Mouse (Mus musculus) testis, adult 2 months (tissue): ENCODE data around the gene Ccdc85b. TPM values are rescaled to one million over a fixed set of nuclear protein-coding genes. Genes with fewer than 3 reads are reported as not detected.
"Not testable (repeated sequence)": the region's sequence is repeated elsewhere in the genome, so short reads cannot be mapped to it uniquely, and the experiment has no call there.

ENCODE experiments used
- H3K27ac ChIP-seq: fragments of 200-500 bp; 2 replicates; pipeline ENCODE4 v1.5.1; 2012; ENCODE audit warnings: low read depth, low read length; ENCODE audit not compliant: control insufficient read depth, insufficient read depth
- H3K27me3 ChIP-seq: fragments of 200-500 bp; 2 replicates; pipeline ENCODE4 v1.6.1; 2012; ENCODE audit warnings: mild to moderate bottlenecking, low read length, moderate library complexity; ENCODE audit not compliant: control insufficient read depth, insufficient read depth
- H3K36me3 ChIP-seq: fragments of 200-500 bp; 2 replicates; pipeline ENCODE4 v1.6.1; 2012; ENCODE audit warnings: mild to moderate bottlenecking, low read length; ENCODE audit not compliant: control insufficient read depth, insufficient read depth
- H3K4me1 ChIP-seq: fragments of 200-500 bp; 2 replicates; pipeline ENCODE4 v1.6.1; 2012; ENCODE audit warnings: low read length; ENCODE audit not compliant: control insufficient read depth, insufficient read depth
- H3K4me3 ChIP-seq: fragments of 200-500 bp; 2 replicates; pipeline ENCODE4 v1.5.1; 2012; ENCODE audit warnings: low read depth, mild to moderate bottlenecking, low read length, moderate library complexity, mixed read lengths; ENCODE audit not compliant: control insufficient read depth
- CTCF ChIP-seq: fragments of 200-500 bp; IDR thresholded peaks from 2 replicates; pipeline ENCODE4 v1.5.1; 2012; ENCODE audit warnings: low read depth, mild to moderate bottlenecking, inconsistent platforms, low read length, moderate library complexity; ENCODE audit not compliant: control insufficient read depth, insufficient read depth, insufficient replicate concordance
- POLR2A ChIP-seq: fragments of 200-500 bp; IDR thresholded peaks from 2 replicates; pipeline ENCODE4 v1.6.1; 2012; ENCODE audit warnings: low read depth, mild to moderate bottlenecking, inconsistent platforms, low read length, moderate library complexity; ENCODE audit not compliant: control insufficient read depth
- polyA plus RNA-seq: library from polyadenylated mRNA; depleted of rRNA; stranded (reverse); fragments of >200 nt; gene quantifications from 2 replicates; pipeline ENCODE4 v1.2.3, GENCODE M21; 2012

Gene Ccdc85b
- polyA plus RNA-seq, 1 experiment: 0.65 TPM

DNA sequence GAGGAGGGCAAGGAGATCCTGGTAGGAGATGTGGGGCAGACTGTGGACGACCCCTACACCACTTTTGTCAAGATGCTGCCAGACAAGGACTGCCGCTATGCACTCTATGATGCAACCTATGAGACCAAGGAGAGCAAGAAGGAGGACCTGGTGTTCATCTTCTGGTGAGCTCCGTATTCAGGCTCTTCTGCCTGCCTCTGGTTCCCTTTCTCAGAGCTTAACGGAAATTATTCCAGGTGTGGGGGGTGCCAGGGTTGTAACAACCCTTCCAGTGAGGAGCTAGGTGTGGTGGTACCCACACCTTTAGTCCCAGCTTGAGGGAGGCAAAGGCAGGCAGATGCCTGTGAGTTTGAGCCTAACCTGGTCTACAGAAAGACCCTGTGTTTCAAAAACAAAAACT, 34.9 kb upstream of the Ccdc85b start:
- peaks cover 5% of the 10 kb centered on the region for H3K4me1 ChIP-seq
- H3K27me3 ChIP-seq: no peaks in the 10 kb centered on the region
- H3K27ac ChIP-seq: peak overlapping the region; percentile 28; the same call in 1 of the 2 replicates
- peak overlapping the region; percentile 44 for H3K4me3 ChIP-seq
- TF ChIP-seq POLR2A: no peak
- TF ChIP-seq CTCF: no peak
- H3K36me3 ChIP-seq: no peaks in the 10 kb centered on the region; the same call in none of the 2 replicates

GRCm38 (mm10) chr19:5490898-5491708, 33.4 kb upstream of the Ccdc85b start:
- Histone ChIP-seq H3K27ac (peak overlapping the region; percentile 96), H3K27me3 (no peaks in the 10 kb centered on the region), H3K36me3 (no peaks in the 10 kb centered on the region; the same call in none of the 2 replicates), H3K4me3 (peak overlapping the region; percentile 90), H3K4me1 (peaks cover 7% of the 10 kb centered on the region)
- TF ChIP-seq CTCF: no peak
- peak; percentile 52 for TF ChIP-seq POLR2A

GRCm38 (mm10) chr19:5490313-5490897, 32.7 kb upstream of the Ccdc85b start, which contains the start of gene Cfl1:
Cfl1 (plus strand) TSS chr19:5490455.
- H3K27ac ChIP-seq: peak within 1 kb of the TSS; percentile 96
- H3K36me3 ChIP-seq: no peaks in the 10 kb centered on the region; the same call in none of the 2 replicates
- peak within 1 kb of the TSS; percentile 90 for H3K4me3 ChIP-seq
- H3K27me3 ChIP-seq: no peaks in the 10 kb centered on the region
- peaks cover 7% of the 10 kb centered on the region for H3K4me1 ChIP-seq
- TF ChIP-seq CTCF (no peak), POLR2A (peak; percentile 95)

GRCm38 (mm10) chr19:5489721-5490120, 32.0 kb upstream of the Ccdc85b start:
- not testable (repeated sequence) for H3K36me3 ChIP-seq, H3K4me1 ChIP-seq, H3K27me3 ChIP-seq
- Histone ChIP-seq H3K27ac (peak overlapping the region; percentile 96), H3K4me3 (peak overlapping the region; percentile 67)

- H3K4me1 ChIP-seq: peaks cover 7% of the 10 kb centered on the region
- peak overlapping the region; percentile 94 for H3K27ac ChIP-seq
- H3K4me3 ChIP-seq: peak overlapping the region; percentile 88
- H3K27me3 ChIP-seq: no peaks in the 10 kb centered on the region
- TF ChIP-seq POLR2A (peak; percentile 73), CTCF (no peak)
- no peaks in the 10 kb centered on the region; the same call in 1 of the 2 replicates for H3K36me3 ChIP-seq
These were observed 31.3 kb upstream of the Ccdc85b start for GRCm38 (mm10) chr19:5488878-5489571.

DNA sequence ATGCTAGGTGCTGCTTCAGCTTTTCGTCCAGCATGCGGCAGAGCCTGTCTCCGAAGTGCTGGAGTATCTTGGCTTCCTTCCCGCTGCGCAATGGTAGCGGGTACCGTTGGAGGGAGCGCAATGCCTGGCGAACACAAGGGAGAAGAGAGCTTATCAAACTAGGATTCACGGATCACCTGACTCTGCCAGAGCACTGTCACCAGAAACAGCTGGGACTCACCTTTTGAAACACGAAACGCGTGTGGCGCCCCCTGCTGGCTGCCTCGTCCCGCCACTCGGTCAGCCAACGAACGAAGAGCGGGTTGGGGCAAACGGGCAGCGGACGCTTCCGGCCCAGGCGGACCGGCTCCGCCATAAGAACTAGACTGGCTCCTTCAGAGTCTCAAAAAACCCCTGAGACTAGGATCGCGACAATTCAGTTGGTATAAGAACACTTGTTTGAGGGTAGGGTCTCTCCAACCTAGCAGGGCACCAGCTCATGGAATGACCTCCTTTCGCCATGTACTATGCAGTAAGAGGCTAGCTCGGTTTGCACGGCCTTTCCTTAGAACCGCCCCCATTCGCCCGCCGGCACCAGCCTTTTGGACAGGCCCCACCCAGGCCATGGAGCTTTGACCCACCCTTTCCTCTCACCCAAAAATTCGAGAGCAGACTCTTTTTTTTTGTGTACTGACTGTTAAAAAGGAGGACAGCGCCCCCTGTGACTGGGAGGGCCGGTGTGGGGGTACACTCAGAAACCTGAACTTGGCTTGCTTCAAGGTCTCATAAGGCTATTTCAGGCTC, 30.3 kb upstream of the Ccdc85b start, which contains the start of gene Mus81:
TSS of gene Mus81 (minus strand) at position 635 of the 783 bp plus-strand sequence.
- peaks cover 7% of the 10 kb centered on the region for H3K4me1 ChIP-seq
- no peaks in the 10 kb centered on the region for H3K27me3 ChIP-seq
- TF ChIP-seq CTCF (peak; percentile 90), POLR2A (peak; percentile 70)
- H3K27ac ChIP-seq: peak within 1 kb of the TSS; percentile 94
- H3K36me3 ChIP-seq: no peaks in the 10 kb centered on the region; the same call in 1 of the 2 replicates
- H3K4me3 ChIP-seq: peak within 1 kb of the TSS; percentile 88

GRCm38 (mm10) chr19:5486771-5487170, 29.1 kb upstream of the Ccdc85b start:
- H3K4me1 ChIP-seq: peaks cover 7% of the 10 kb centered on the region
- TF ChIP-seq POLR2A: no peak
- no peak for TF ChIP-seq CTCF
- H3K27ac ChIP-seq: no peak overlapping the region
- H3K27me3 ChIP-seq: no peaks in the 10 kb centered on the region
- H3K36me3 ChIP-seq: no peaks in the 10 kb centered on the region; the same call in 1 of the 2 replicates
- no peak overlapping the region for H3K4me3 ChIP-seq
